Mouse (Mus musculus) midbrain, embryonic 16.5 days (tissue): ENCODE measurements at regions not wholly inside any gene's neighbourhood (a gene's known extent, or its start where the extent isn't known, plus 50 kb on each side); places are given as distances from the start of the nearest gene placed in this dataset.

Experiments used
- ATAC-seq: fragments of 200-750 bp; cut with Nextera tagmentation; 2 replicates; pipeline ENCODE4 v1.8.0; 2017; ENCODE audit warnings: moderate TSS enrichment
- H3K27ac ChIP-seq: fragments of 300-500 bp; sonication (generic); 2 replicates; pipeline ENCODE4 v1.5.1; 2014; ENCODE audit warnings: mild to moderate bottlenecking, low read length, mixed read lengths
- H3K27me3 ChIP-seq: fragments of 300-500 bp; sonication (generic); 2 replicates; pipeline ENCODE4 v1.6.1; 2014; ENCODE audit warnings: low read depth, low read length, mixed read lengths; ENCODE audit not compliant: control insufficient read depth, insufficient read depth
- H3K36me3 ChIP-seq: fragments of 300-500 bp; sonication (generic); 2 replicates; pipeline ENCODE4 v1.6.1; 2014; ENCODE audit warnings: mild to moderate bottlenecking, low read length, moderate library complexity, mixed read lengths; ENCODE audit not compliant: control insufficient read depth, insufficient read depth
- H3K4me1 ChIP-seq: fragments of 300-500 bp; sonication (generic); 2 replicates; pipeline ENCODE4 v1.6.1; 2014; ENCODE audit warnings: mild to moderate bottlenecking, low read length, mixed read lengths; ENCODE audit not compliant: control insufficient read depth, insufficient read depth
- H3K4me2 ChIP-seq: fragments of 300-500 bp; sonication (generic); 2 replicates; pipeline ENCODE4 v1.6.1; 2014; ENCODE audit warnings: mild to moderate bottlenecking, low read length, mixed read lengths
- H3K4me3 ChIP-seq: fragments of 300-500 bp; sonication (generic); 2 replicates; pipeline ENCODE4 v1.5.1; 2014; ENCODE audit warnings: low read depth, mild to moderate bottlenecking, low read length, moderate library complexity, mixed read lengths
- H3K9ac ChIP-seq: fragments of 300-500 bp; sonication (generic); 2 replicates; pipeline ENCODE4 v1.6.1; 2014; ENCODE audit warnings: low read depth, low read length, mixed read lengths
- H3K9me3 ChIP-seq: fragments of 300-500 bp; sonication (generic); replicated peaks from 2 replicates; pipeline ENCODE4 v1.6.1; 2014; ENCODE audit warnings: mild to moderate bottlenecking, low read length, mixed read lengths; ENCODE audit not compliant: control insufficient read depth, poor library complexity, severe bottlenecking
- WGBS: fragments of 180-500 bp; shearing (Covaris S2); extraction: QIAGEN DNeasy Blood & Tissue Kit; methylation state at CpG from one replicate; pipeline ENCODE4 v1.1.7; 2014; 5-methylcytosine and 5-hydroxymethylcytosine counted together

DNA sequence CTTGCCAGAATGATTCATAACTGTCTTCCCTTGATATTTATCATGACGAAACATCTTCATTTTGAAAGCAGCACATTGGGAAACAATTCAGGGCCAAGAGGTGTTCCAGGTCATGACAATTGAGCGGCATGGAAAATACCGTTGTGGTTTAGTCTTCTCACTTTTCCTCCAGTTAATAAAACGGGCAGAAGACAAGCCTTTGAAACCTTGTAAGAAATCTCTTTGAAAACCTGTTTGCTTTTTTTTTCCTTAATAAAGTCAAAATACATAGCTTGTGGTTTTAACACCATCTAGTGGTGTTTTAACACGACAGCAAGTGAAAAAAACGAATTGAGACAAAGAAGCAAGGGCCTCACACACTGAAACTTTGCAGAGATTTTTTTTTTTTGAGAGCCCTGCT lies 1389.0 kb upstream of the Acvr2a start:
- Histone ChIP-seq H3K36me3 (no peaks in the 10 kb centered on the region), H3K9ac (no peak overlapping the region), H3K4me1 (no peaks in the 10 kb centered on the region), H3K27me3 (no peaks in the 10 kb centered on the region), H3K4me3 (0 out of 2 replicates have a peak overlapping the region, but pooled peaks have one; percentile 21), H3K4me2 (peak overlapping the region; percentile 43), H3K9me3 (no peaks in the 10 kb centered on the region), H3K27ac (no peak overlapping the region)
- ATAC-seq = no peak
- WGBS = 20% methylated on average over 6 of the region's 6 CpGs

DNA sequence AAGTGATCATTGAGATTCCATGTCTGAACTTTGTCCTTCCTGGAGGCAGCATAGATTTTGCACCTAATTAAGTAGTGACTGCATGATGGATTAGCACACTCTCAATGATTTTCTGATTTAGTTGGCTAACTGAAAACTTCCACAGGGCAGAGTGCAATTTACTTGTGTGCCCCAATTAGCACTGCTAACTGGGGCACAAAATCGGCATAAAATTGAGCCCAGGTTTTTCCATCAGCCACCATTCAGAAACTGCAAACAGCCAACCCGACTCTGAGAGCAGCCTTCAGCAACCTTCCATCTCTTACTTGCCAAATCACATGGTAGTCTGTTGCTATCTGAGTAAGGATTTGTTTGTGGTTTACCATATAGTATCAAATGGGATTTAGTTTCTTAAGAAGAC lies 1384.1 kb upstream of the Acvr2a start:
- Histone ChIP-seq H3K9ac (no peak overlapping the region), H3K4me1 (no peaks in the 10 kb centered on the region), H3K36me3 (no peaks in the 10 kb centered on the region), H3K9me3 (no peaks in the 10 kb centered on the region), H3K27me3 (no peaks in the 10 kb centered on the region), H3K4me2 (no peak overlapping the region), H3K4me3 (no peak overlapping the region), H3K27ac (no peak overlapping the region)
- no peak for ATAC-seq
- WGBS = 81% methylated on average over 2 of the region's 2 CpGs

DNA sequence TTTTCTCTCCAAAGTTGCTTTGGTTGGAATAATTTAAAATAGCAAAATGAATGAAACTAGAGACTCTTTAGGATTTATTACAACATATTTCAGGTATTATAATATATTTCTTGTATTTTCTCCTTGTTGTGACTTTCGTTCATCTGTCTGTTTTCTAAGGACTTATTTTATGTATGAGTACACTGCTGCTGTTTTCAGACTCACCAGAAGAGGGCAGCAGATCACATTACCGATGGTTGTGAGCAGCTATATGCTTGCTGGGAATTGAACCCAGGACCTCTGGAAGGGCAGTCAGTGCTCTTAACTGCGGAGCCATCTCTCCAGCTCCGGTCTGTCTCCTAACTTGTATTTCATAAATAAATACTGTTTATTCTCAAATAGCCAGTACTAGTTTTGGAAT lies 1347.9 kb upstream of the Acvr2a start:
- WGBS = 71% methylated on average over 4 of the region's 4 CpGs
- no peak for ATAC-seq
- H3K27ac ChIP-seq = no peak overlapping the region

DNA sequence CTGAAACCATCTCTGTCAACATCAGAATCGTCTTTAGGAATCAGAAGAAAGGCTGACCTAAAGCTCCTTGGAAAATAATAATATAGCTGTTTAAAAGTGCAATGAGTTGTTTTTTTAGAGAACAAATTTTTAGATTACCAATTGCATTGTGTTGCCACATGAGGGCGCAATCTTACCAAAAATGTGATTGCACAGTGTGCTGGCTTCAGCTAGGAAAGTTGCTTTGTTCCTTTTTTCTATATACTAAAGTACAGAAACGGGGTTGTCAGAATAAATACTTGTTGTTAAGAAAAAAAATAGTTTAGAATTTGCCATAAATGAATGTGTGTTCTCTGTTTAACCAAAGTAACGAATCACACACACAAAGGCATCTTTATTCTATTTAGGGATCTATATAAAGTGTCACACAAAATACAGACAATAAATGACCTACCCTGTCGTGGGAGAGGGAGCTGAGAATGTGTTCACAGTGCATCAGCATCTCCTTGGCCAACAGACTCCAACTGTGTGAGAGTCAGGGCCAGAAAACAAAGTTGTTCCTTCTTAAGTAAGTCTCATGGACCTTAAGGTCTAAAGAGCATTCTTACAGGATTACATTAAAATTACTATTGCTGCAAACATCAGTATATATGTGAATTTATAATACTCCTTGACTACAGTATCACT lies 1321.9 kb upstream of the Acvr2a start:
- Histone ChIP-seq H3K27ac (no peak overlapping the region), H3K36me3 (no peaks in the 10 kb centered on the region), H3K9me3 (no peaks in the 10 kb centered on the region), H3K4me3 (no peak overlapping the region), H3K4me2 (no peak overlapping the region), H3K4me1 (no peaks in the 10 kb centered on the region), H3K9ac (no peak overlapping the region), H3K27me3 (no peaks in the 10 kb centered on the region)
- 14% methylated on average over 5 of the region's 5 CpGs for WGBS
- peak; percentile 80; the same call in 1 of the 2 replicates for ATAC-seq

More for the DNA sequence above, 1347.9 kb upstream of the Acvr2a start:
- Histone ChIP-seq H3K4me1 (no peaks in the 10 kb centered on the region), H3K4me3 (no peak overlapping the region), H3K36me3 (no peaks in the 10 kb centered on the region), H3K9me3 (no peaks in the 10 kb centered on the region), H3K4me2 (no peak overlapping the region), H3K27me3 (no peaks in the 10 kb centered on the region), H3K9ac (no peak overlapping the region)
